Mouse (Mus musculus): ENCODE data around the gene Bloc1s5. TPM values are rescaled to one million over a fixed set of nuclear protein-coding genes. Genes with fewer than 3 reads are reported as not detected.
"Not testable (repeated sequence)": the region's sequence is repeated elsewhere in the genome, so short reads cannot be mapped to it uniquely, and the experiment has no call there.

The Bloc1s5 gene
- polyA plus RNA-seq, 1 experiment from 2014 or later: 26.0 TPM

- no peak overlapping the region for H3K4me2 ChIP-seq
- no peaks in the 10 kb centered on the region for H3K4me1 ChIP-seq (replicated peaks)
- no peaks in the 10 kb centered on the region for H3K9me3 ChIP-seq
- peaks cover 30% of the 10 kb centered on the region for H3K36me3 ChIP-seq
- no peak for ATAC-seq (ENCODE audit: low FRiP score)
- H3K27ac ChIP-seq: no peak overlapping the region
- WGBS: 87% methylated on average over 5 of the region's 5 CpGs
- no peaks in the 10 kb centered on the region for H3K27me3 ChIP-seq
- no peak overlapping the region for H3K9ac ChIP-seq
- no peak overlapping the region for H3K4me3 ChIP-seq
Observed at GRCm38 (mm10) chr13:38640961-38641360, 6.1 kb upstream of the Bloc1s5 start.

- Histone ChIP-seq H3K4me1 (replicated peaks) (peaks cover 6% of the 10 kb centered on the region), H3K4me3 (no peak overlapping the region), H3K9ac (no peak overlapping the region), H3K4me2 (no peak overlapping the region), H3K27ac (no peak overlapping the region), H3K36me3 (peaks cover 11% of the 10 kb centered on the region), H3K27me3 (no peaks in the 10 kb centered on the region), H3K9me3 (no peaks in the 10 kb centered on the region)
- ATAC-seq (ENCODE audit: low FRiP score): no peak
- WGBS: 79% methylated on average over 11 of the region's 11 CpGs
Observed at GRCm38 (mm10) chr13:38638694-38639093, 3.8 kb upstream of the Bloc1s5 start.

GRCm38 (mm10) chr13:38634256-38634799, 581 bp downstream of the Bloc1s5 start:
- Histone ChIP-seq H3K9ac (peak overlapping the region; percentile 89), H3K4me3 (peak overlapping the region; percentile 81), H3K9me3 (no peaks in the 10 kb centered on the region), H3K4me2 (peak overlapping the region; percentile 57), H3K4me1 (replicated peaks) (peaks cover 7% of the 10 kb centered on the region), H3K36me3 (peaks cover 9% of the 10 kb centered on the region; the same call in 1 of the 2 replicates), H3K27ac (peak overlapping the region; percentile 82), H3K27me3 (no peaks in the 10 kb centered on the region)
- under 1% methylated on average over 19 of the region's 19 CpGs for WGBS
- peak; percentile 85 for ATAC-seq (ENCODE audit: low FRiP score)

GRCm38 (mm10) chr13:38633287-38634000, 1.5 kb downstream of the Bloc1s5 start:
- Histone ChIP-seq H3K4me2 (peak overlapping the region; percentile 57; the same call in 1 of the 2 replicates), H3K4me3 (peak overlapping the region; percentile 81; the same call in 1 of the 2 replicates), H3K36me3 (peaks cover 14% of the 10 kb centered on the region; the same call in 1 of the 2 replicates), H3K9me3 (no peaks in the 10 kb centered on the region), H3K4me1 (replicated peaks) (peaks cover 7% of the 10 kb centered on the region), H3K27ac (no peak overlapping the region), H3K27me3 (no peaks in the 10 kb centered on the region), H3K9ac (no peak overlapping the region)
- WGBS: 93% methylated on average over 6 of the region's 6 CpGs
- no peak for ATAC-seq (ENCODE audit: low FRiP score)

GRCm38 (mm10) chr13:38632556-38632955, 2.4 kb downstream of the Bloc1s5 start:
- Histone ChIP-seq H3K4me3 (no peak overlapping the region), H3K27me3 (no peaks in the 10 kb centered on the region), H3K9me3 (no peaks in the 10 kb centered on the region), H3K27ac (no peak overlapping the region), H3K36me3 (peaks cover 14% of the 10 kb centered on the region; the same call in 1 of the 2 replicates), H3K9ac (no peak overlapping the region), H3K4me2 (no peak overlapping the region), H3K4me1 (replicated peaks) (peaks cover 7% of the 10 kb centered on the region)
- ATAC-seq (ENCODE audit: low FRiP score): no peak
- 91% methylated on average over 6 of the region's 6 CpGs for WGBS

- peaks cover 31% of the 10 kb centered on the region for H3K36me3 ChIP-seq
- no peak for ATAC-seq (ENCODE audit: low FRiP score)
- H3K4me2 ChIP-seq: no peak overlapping the region
- no peak overlapping the region for H3K27ac ChIP-seq
- H3K9ac ChIP-seq: no peak overlapping the region
- no peak overlapping the region for H3K4me3 ChIP-seq
- 19% methylated on average over 6 of the region's 6 CpGs for WGBS
- peaks cover 5% of the 10 kb centered on the region; the same call in 1 of the 2 replicates for H3K4me1 ChIP-seq (replicated peaks)
- H3K27me3 ChIP-seq: no peaks in the 10 kb centered on the region
- H3K9me3 ChIP-seq: no peaks in the 10 kb centered on the region
Observed at GRCm38 (mm10) chr13:38626229-38626525, 8.7 kb downstream of the Bloc1s5 start.

- no peak overlapping the region for H3K9ac ChIP-seq
- peaks cover 5% of the 10 kb centered on the region; the same call in 1 of the 2 replicates for H3K4me1 ChIP-seq (replicated peaks)
- no peak overlapping the region for H3K27ac ChIP-seq
- ATAC-seq (ENCODE audit: low FRiP score): no peak
- no peak overlapping the region for H3K4me3 ChIP-seq
- no peaks in the 10 kb centered on the region for H3K27me3 ChIP-seq
- H3K9me3 ChIP-seq: no peaks in the 10 kb centered on the region
- H3K36me3 ChIP-seq: peaks cover 33% of the 10 kb centered on the region
- H3K4me2 ChIP-seq: no peak overlapping the region
- WGBS: 23% methylated on average over 5 of the region's 5 CpGs
Observed at GRCm38 (mm10) chr13:38625492-38626228, 9.2 kb downstream of the Bloc1s5 start.

GRCm38 (mm10) chr13:38624292-38624902, 10.5 kb downstream of the Bloc1s5 start:
- Histone ChIP-seq H3K4me1 (replicated peaks) (peaks cover 5% of the 10 kb centered on the region; the same call in 1 of the 2 replicates), H3K9me3 (no peaks in the 10 kb centered on the region), H3K9ac (no peak overlapping the region), H3K27ac (no peak overlapping the region), H3K36me3 (peaks cover 25% of the 10 kb centered on the region), H3K4me3 (no peak overlapping the region), H3K4me2 (no peak overlapping the region), H3K27me3 (no peaks in the 10 kb centered on the region)
- no peak for ATAC-seq (ENCODE audit: low FRiP score)
- WGBS: 91% methylated on average over 8 of the region's 8 CpGs

GRCm38 (mm10) chr13:38623296-38623695, 11.6 kb downstream of the Bloc1s5 start:
- Histone ChIP-seq H3K4me1 (replicated peaks) (peaks cover 5% of the 10 kb centered on the region; the same call in 1 of the 2 replicates), H3K36me3 (peaks cover 19% of the 10 kb centered on the region), H3K4me2 (no peak overlapping the region), H3K4me3 (no peak overlapping the region), H3K27ac (no peak overlapping the region), H3K9me3 (no peaks in the 10 kb centered on the region), H3K9ac (no peak overlapping the region), H3K27me3 (no peaks in the 10 kb centered on the region)
- 89% methylated on average over 5 of the region's 5 CpGs for WGBS
- no peak for ATAC-seq (ENCODE audit: low FRiP score)

GRCm38 (mm10) chr13:38618001-38618630, 16.8 kb downstream of the Bloc1s5 start:
- H3K27me3 ChIP-seq; H3K4me3 ChIP-seq; H3K4me1 ChIP-seq (replicated peaks); ATAC-seq (ENCODE audit: low FRiP score); H3K9me3 ChIP-seq; H3K9ac ChIP-seq; H3K27ac ChIP-seq; H3K4me2 ChIP-seq: not testable (repeated sequence)
- H3K36me3 ChIP-seq: peaks cover 32% of the 10 kb centered on the region
- 85% methylated on average over 4 of the region's 4 CpGs for WGBS

- WGBS: 90% methylated on average over 4 of the region's 4 CpGs
Observed at GRCm38 (mm10) chr13:38616887-38617286, 18.0 kb downstream of the Bloc1s5 start.

GRCm38 (mm10) chr13:38615656-38616055, 19.3 kb downstream of the Bloc1s5 start:
- WGBS: 93% methylated on average over 5 of the region's 5 CpGs
- 0 out of 2 replicates have a peak, but pooled peaks cover 5% of the 10 kb centered on the region for H3K9me3 ChIP-seq
- peaks cover 42% of the 10 kb centered on the region for H3K36me3 ChIP-seq
- H3K9ac ChIP-seq: no peak overlapping the region
- no peak for ATAC-seq (ENCODE audit: low FRiP score)
- no peaks in the 10 kb centered on the region for H3K27me3 ChIP-seq
- H3K27ac ChIP-seq: no peak overlapping the region
- no peak overlapping the region for H3K4me2 ChIP-seq
- no peaks in the 10 kb centered on the region for H3K4me1 ChIP-seq (replicated peaks)
- H3K4me3 ChIP-seq: no peak overlapping the region

More at GRCm38 (mm10) chr13:38616887-38617286, 18.0 kb downstream of the Bloc1s5 start:
- Histone ChIP-seq H3K4me2 (no peak overlapping the region), H3K27me3 (no peaks in the 10 kb centered on the region), H3K27ac (no peak overlapping the region), H3K9me3 (0 out of 2 replicates have a peak, but pooled peaks cover 5% of the 10 kb centered on the region), H3K9ac (no peak overlapping the region), H3K4me3 (no peak overlapping the region), H3K4me1 (replicated peaks) (no peaks in the 10 kb centered on the region), H3K36me3 (peaks cover 37% of the 10 kb centered on the region)
- no peak for ATAC-seq (ENCODE audit: low FRiP score)

Measured in hindbrain, embryonic 13.5 days (tissue).